8 mouse cellular contexts compared by ENCODE assay signal in genomic region chr19:26607551-26608433, GRCm38 (mm10). TPM values are rescaled to one million over a fixed set of nuclear protein-coding genes. Genes with fewer than 3 reads are reported as not detected.
A peak's percentile ranks its signal among the peaks of the same experiment; 100 is the strongest.
DNase-seq lines count a peak whose midpoint lies in the region; ATAC-seq and TF ChIP-seq lines count a peak whose summit lies in the region.

No protein-coding gene starts in this region.

- 0 out of 2 replicates have a peak, but pooled peaks have one; percentile 7 for TF ChIP-seq CTCF in midbrain, postnatal 0 days (IDR thresholded peaks at IDR 0.05)

- H3K4me3 ChIP-seq in intestine, embryonic 15.5 days (replicated peaks): peak overlapping the region; percentile 74
- H3K4me3 ChIP-seq in limb, embryonic 11.5 days (ENCODE audit: low read depth, low read length): peak overlapping the region; percentile 67
- peak overlapping the region; percentile 85 for H3K4me3 ChIP-seq in midbrain, postnatal 0 days (ENCODE audit: low read depth, low read length)

- H3K9me3 ChIP-seq in intestine, embryonic 15.5 days: no peaks in the 10 kb centered on the region
- no peaks in the 10 kb centered on the region for H3K9me3 ChIP-seq in limb, embryonic 11.5 days (ENCODE audit: control insufficient read depth, low read length)
- no peaks in the 10 kb centered on the region for H3K9me3 ChIP-seq in midbrain, postnatal 0 days (ENCODE audit: low read length)

- no peak for ATAC-seq in intestine, embryonic 15.5 days
- ATAC-seq in limb, embryonic 11.5 days (ENCODE audit: insufficient number of reproducible peaks, low FRiP score, low TSS enrichment, low read depth): no peak
- no peak for ATAC-seq in midbrain, postnatal 0 days (ENCODE audit: low FRiP score)
- no peak for ATAC-seq in erythroid progenitor cell, adult 5-6 weeks (replicated peaks; ENCODE audit: low FRiP score, poor library complexity, severe bottlenecking)

- no peaks in the 10 kb centered on the region for H3K27me3 ChIP-seq in intestine, embryonic 15.5 days (replicated peaks)
- peaks cover 4% of the 10 kb centered on the region; the same call in 1 of the 2 replicates for H3K27me3 ChIP-seq in limb, embryonic 11.5 days (ENCODE audit: control insufficient read depth, insufficient read depth, low read length)
- H3K27me3 ChIP-seq in midbrain, postnatal 0 days (ENCODE audit: insufficient read depth, low read length): no peaks in the 10 kb centered on the region

- WGBS in intestine, embryonic 15.5 days: 2% methylated on average over 39 of the region's 39 CpGs
- WGBS in limb, embryonic 11.5 days: under 1% methylated on average over 39 of the region's 39 CpGs
- WGBS in midbrain, postnatal 0 days: under 1% methylated on average over 37 of the region's 39 CpGs

- peak overlapping the region; percentile 99 for H3K4me2 ChIP-seq in intestine, embryonic 15.5 days (replicated peaks)
- H3K4me2 ChIP-seq in limb, embryonic 11.5 days (ENCODE audit: low read depth, severe bottlenecking): peak overlapping the region; percentile 100
- H3K4me2 ChIP-seq in midbrain, postnatal 0 days (ENCODE audit: low read depth, low read length, poor library complexity, severe bottlenecking): peak overlapping the region; percentile 97

- DNase-seq in ovary, postnatal 36 days (ENCODE audit: low spot score): peak; percentile 55
- no peak for DNase-seq in ovary, postnatal 14 days (ENCODE audit: low spot score)
- peak; percentile 41 to 51 for DNase-seq in cerebellum, postnatal 36 days
- peak; percentile 42 for DNase-seq in gastrocnemius, postnatal 14 days
- peak; percentile 70 for DNase-seq in limb, embryonic 11.5 days (ENCODE audit: low spot score)
- DNase-seq in midbrain, postnatal 0 days (ENCODE audit: low spot score): peak; percentile 34

- H3K36me3 ChIP-seq in intestine, embryonic 15.5 days: no peaks in the 10 kb centered on the region
- H3K36me3 ChIP-seq in limb, embryonic 11.5 days (ENCODE audit: control insufficient read depth, insufficient read depth, low read length): no peaks in the 10 kb centered on the region
- no peaks in the 10 kb centered on the region for H3K36me3 ChIP-seq in midbrain, postnatal 0 days (ENCODE audit: insufficient read depth, low read length)

- H3K9ac ChIP-seq in intestine, embryonic 15.5 days: peak overlapping the region; percentile 71
- H3K9ac ChIP-seq in limb, embryonic 11.5 days (ENCODE audit: low read length): peak overlapping the region; percentile 69
- H3K9ac ChIP-seq in midbrain, postnatal 0 days (replicated peaks; ENCODE audit: low read length, poor library complexity, severe bottlenecking): peak overlapping the region; percentile 67

- peaks cover 4% of the 10 kb centered on the region; the same call in 1 of the 2 replicates for H3K4me1 ChIP-seq in intestine, embryonic 15.5 days (replicated peaks)
- H3K4me1 ChIP-seq in limb, embryonic 11.5 days (ENCODE audit: control insufficient read depth, insufficient read depth, low read length): peaks cover 3% of the 10 kb centered on the region; the same call in 1 of the 2 replicates
- peaks cover 5% of the 10 kb centered on the region; the same call in 1 of the 2 replicates for H3K4me1 ChIP-seq in midbrain, postnatal 0 days (ENCODE audit: insufficient read depth, low read length)

- intact Hi-C loops in gastrocnemius, postnatal 14 days (cut with DNase I; ENCODE audit: low total_unique reads): no loop called here

- H3K27ac ChIP-seq in intestine, embryonic 15.5 days: peak overlapping the region; percentile 86
- peak overlapping the region; percentile 42; the same call in 1 of the 2 replicates for H3K27ac ChIP-seq in limb, embryonic 11.5 days (replicated peaks; ENCODE audit: low read depth, low read length)
- H3K27ac ChIP-seq in midbrain, postnatal 0 days (ENCODE audit: low read depth, low read length): peak overlapping the region; percentile 67

RNA-seq across cellular contexts. Expression of gene Smarca2, which starts 2.9 kb away (rescaled TPM):
- 10 to 100 TPM; 37.7 to 40.7 TPM for total RNA-seq in gastrocnemius, postnatal 14 days (2021)
- 36.3 and 38.1 TPM in 2 replicates for polyA plus RNA-seq in intestine, embryonic 15.5 days (2015; fragmentation: Nextera tagmentation; extraction: Ambion mirVana)
- polyA plus RNA-seq in limb, embryonic 11.5 days (2014; fragmentation: Nextera tagmentation; extraction: Ambion mirVana): 60.0 and 61.8 TPM in 2 replicates
- total RNA-seq in midbrain, postnatal 0 days (2014; rRNA removed): 138 and 139 TPM in 2 replicates
- polyA plus RNA-seq in midbrain, postnatal 0 days (2015; fragmentation: Nextera tagmentation; extraction: Ambion mirVana): 131 and 146 TPM in 2 replicates
- 9.4 and 41.5 TPM in 2 replicates for total RNA-seq in erythroid progenitor cell, adult 5-6 weeks (2015; ENCODE audit: low replicate concordance)
- total RNA-seq in erythroid progenitor cell, adult 5-6 weeks (2017; ENCODE audit: low replicate concordance): 10.7 and 12.0 TPM in 2 replicates
